Mouse (Mus musculus): Measurements from ENCODE around the gene Mbd3l1. TPM values are rescaled to one million over a fixed set of nuclear protein-coding genes. Genes with fewer than 3 reads are reported as not detected.

The Mbd3l1 gene
- total RNA-seq (2014; rRNA removed) = not detected in 2 replicates
- not detected in 2 replicates for polyA plus RNA-seq (2015; fragmentation: Nextera tagmentation; extraction: Ambion mirVana)

DNA sequence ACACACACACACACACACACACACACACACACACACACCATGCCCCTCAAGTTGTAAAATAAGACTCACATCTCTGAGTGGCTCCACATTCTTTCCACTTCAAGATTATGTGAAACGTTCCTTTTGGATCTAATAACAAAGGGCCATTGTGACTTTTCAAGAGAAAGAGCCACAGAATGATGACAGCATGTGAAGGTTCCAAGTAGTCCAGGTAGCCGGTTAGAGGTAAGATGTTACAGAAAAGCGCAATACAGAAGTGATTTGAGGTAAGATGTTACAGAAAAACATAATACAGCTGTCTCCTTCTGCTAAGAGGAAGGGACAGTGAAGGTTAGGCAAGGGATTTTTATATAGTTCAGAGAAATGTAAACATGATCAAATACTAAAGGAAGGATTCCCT lies at the start of gene Mbd3l1, which contains the start of gene Zfp558:
Mbd3l1 (plus strand) TSS at position 192 of the 400 bp plus-strand sequence.
Zfp558 (minus strand) TSS at position 101 of the 400 bp plus-strand sequence.
- H3K36me3 ChIP-seq (ENCODE audit: insufficient read depth) = no peaks in the 10 kb centered on the region
- no peak within 1 kb of the TSS for H3K4me2 ChIP-seq (ENCODE audit: low read depth)
- ATAC-seq = no peak
- no peak within 1 kb of the TSS for H3K4me3 ChIP-seq (ENCODE audit: low read depth, low read length)
- no peaks in the 10 kb centered on the region for H3K27me3 ChIP-seq (ENCODE audit: insufficient read depth, low read length)
- no peak for TF ChIP-seq CTCF (IDR thresholded peaks at IDR 0.05; ENCODE audit: low read depth)
- DNase-seq = no peak
- 75% methylated on average over 3 of the region's 3 CpGs for WGBS
- no peak within 1 kb of the TSS for H3K27ac ChIP-seq (ENCODE audit: low read depth, low read length)
- H3K9me3 ChIP-seq (ENCODE audit: low read length) = no peaks in the 10 kb centered on the region
- no peak within 1 kb of the TSS for H3K9ac ChIP-seq
- H3K4me1 ChIP-seq (ENCODE audit: insufficient read depth) = no peaks in the 10 kb centered on the region

GRCm38 (mm10) chr9:18430354-18430753 lies 47.8 kb upstream of the Mbd3l1 start, which contains the start of gene Mbd3l2:
Gene Mbd3l2, plus strand, starts transcription at chr9:18430654.
- Histone ChIP-seq H3K9me3 (ENCODE audit: low read length) (no peaks in the 10 kb centered on the region), H3K36me3 (ENCODE audit: insufficient read depth) (no peaks in the 10 kb centered on the region), H3K4me3 (ENCODE audit: low read depth, low read length) (no peak within 1 kb of the TSS), H3K4me1 (ENCODE audit: insufficient read depth) (no peaks in the 10 kb centered on the region), H3K9ac (no peak within 1 kb of the TSS), H3K4me2 (ENCODE audit: low read depth) (no peak within 1 kb of the TSS), H3K27me3 (ENCODE audit: insufficient read depth, low read length) (no peaks in the 10 kb centered on the region), H3K27ac (ENCODE audit: low read depth, low read length) (no peak within 1 kb of the TSS)
- no peak for TF ChIP-seq CTCF (IDR thresholded peaks at IDR 0.05; ENCODE audit: low read depth)
- no peak for ATAC-seq
- no peak for DNase-seq

DNA sequence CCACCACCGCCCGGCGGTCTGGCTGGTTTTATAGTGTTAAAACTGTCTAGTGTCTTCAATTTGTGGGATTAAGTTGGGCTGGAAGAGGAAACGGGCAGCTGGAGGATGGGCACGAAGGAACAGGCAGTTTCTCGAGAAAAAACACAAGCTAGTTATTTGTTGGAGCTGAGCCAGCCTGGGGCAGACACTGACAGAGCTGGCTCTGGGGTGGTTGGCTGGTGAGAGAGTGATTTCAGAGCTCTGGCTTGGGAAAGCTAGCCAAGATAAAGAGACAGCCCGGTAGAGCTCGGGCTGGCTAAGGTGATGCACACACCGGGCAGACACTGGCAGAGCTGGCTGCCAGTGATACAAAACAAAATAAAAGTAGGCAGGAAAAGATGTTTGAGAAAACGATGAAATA lies 46.5 kb upstream of the Mbd3l1 start:
- peak; percentile 36; the same call in 1 of the 2 replicates for ATAC-seq
- Histone ChIP-seq H3K27ac (ENCODE audit: low read depth, low read length) (no peak overlapping the region), H3K36me3 (ENCODE audit: insufficient read depth) (no peaks in the 10 kb centered on the region), H3K27me3 (ENCODE audit: insufficient read depth, low read length) (no peaks in the 10 kb centered on the region), H3K4me3 (ENCODE audit: low read depth, low read length) (no peak overlapping the region), H3K9ac (no peak overlapping the region), H3K4me2 (ENCODE audit: low read depth) (no peak overlapping the region), H3K4me1 (ENCODE audit: insufficient read depth) (no peaks in the 10 kb centered on the region), H3K9me3 (ENCODE audit: low read length) (no peaks in the 10 kb centered on the region)
- 58% methylated on average over 10 of the region's 10 CpGs for WGBS
- no peak for TF ChIP-seq CTCF (IDR thresholded peaks at IDR 0.05; ENCODE audit: low read depth)
- DNase-seq = peak; percentile 14

GRCm38 (mm10) chr9:18456520-18456919 lies 21.6 kb upstream of the Mbd3l1 start:
- Histone ChIP-seq H3K27me3 (ENCODE audit: insufficient read depth, low read length) (no peaks in the 10 kb centered on the region), H3K4me3 (ENCODE audit: low read depth, low read length) (no peak overlapping the region), H3K36me3 (ENCODE audit: insufficient read depth) (peaks cover 47% of the 10 kb centered on the region), H3K9ac (no peak overlapping the region), H3K4me1 (ENCODE audit: insufficient read depth) (no peaks in the 10 kb centered on the region), H3K4me2 (ENCODE audit: low read depth) (no peak overlapping the region), H3K9me3 (ENCODE audit: low read length) (no peaks in the 10 kb centered on the region; the same call in 1 of the 2 replicates), H3K27ac (ENCODE audit: low read depth, low read length) (no peak overlapping the region)
- DNase-seq (no peak), ATAC-seq (no peak)
- 70% methylated on average over 4 of the region's 4 CpGs for WGBS
- no peak for TF ChIP-seq CTCF (IDR thresholded peaks at IDR 0.05; ENCODE audit: low read depth)

- Histone ChIP-seq H3K4me1 (ENCODE audit: insufficient read depth) (no peaks in the 10 kb centered on the region), H3K4me2 (ENCODE audit: low read depth) (no peak overlapping the region), H3K9ac (no peak overlapping the region), H3K36me3 (ENCODE audit: insufficient read depth) (peaks cover 36% of the 10 kb centered on the region), H3K27ac (ENCODE audit: low read depth, low read length) (no peak overlapping the region), H3K27me3 (ENCODE audit: insufficient read depth, low read length) (no peaks in the 10 kb centered on the region), H3K9me3 (ENCODE audit: low read length) (no peaks in the 10 kb centered on the region), H3K4me3 (ENCODE audit: low read depth, low read length) (no peak overlapping the region)
- no peak for TF ChIP-seq CTCF (IDR thresholded peaks at IDR 0.05; ENCODE audit: low read depth)
- no peak for ATAC-seq
- WGBS = 6% methylated on average over 3 of the region's 3 CpGs
- no peak for DNase-seq
Observed at GRCm38 (mm10) chr9:18467350-18467749, 10.8 kb upstream of the Mbd3l1 start.

DNA sequence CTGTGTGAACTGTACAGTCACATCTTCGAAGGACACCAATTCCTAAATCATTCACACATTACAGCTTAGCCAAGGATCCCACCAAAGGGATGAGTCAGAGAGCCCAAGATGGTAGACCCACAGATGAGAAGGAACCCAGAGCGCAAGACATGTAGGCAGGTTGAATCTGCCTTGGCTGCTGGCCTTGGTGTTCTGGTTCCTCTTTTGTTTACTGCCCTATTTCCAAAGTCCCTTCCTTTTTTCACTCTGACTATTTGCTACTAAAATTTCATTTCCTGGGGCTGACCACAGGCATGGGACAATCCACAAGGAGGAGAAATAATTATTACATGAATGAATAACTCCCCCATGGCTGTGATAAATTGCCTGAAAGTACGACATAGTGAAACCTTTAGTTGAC lies 10.2 kb upstream of the Mbd3l1 start:
- WGBS = 93% methylated on average over 3 of the region's 3 CpGs
- H3K36me3 ChIP-seq (ENCODE audit: insufficient read depth) = peaks cover 29% of the 10 kb centered on the region

GRCm38 (mm10) chr9:18473324-18474128 lies 4.6 kb upstream of the Mbd3l1 start:
- 6% methylated on average over 38 of the region's 39 CpGs for WGBS
- ATAC-seq = peak; percentile 99
- H3K4me3 ChIP-seq (ENCODE audit: low read depth, low read length) = peak overlapping the region; percentile 53
- peak overlapping the region; percentile 64 for H3K9ac ChIP-seq
- no peaks in the 10 kb centered on the region for H3K27me3 ChIP-seq (ENCODE audit: insufficient read depth, low read length)
- H3K27ac ChIP-seq (ENCODE audit: low read depth, low read length) = peak overlapping the region; percentile 83
- H3K36me3 ChIP-seq (ENCODE audit: insufficient read depth) = no peaks in the 10 kb centered on the region
- H3K4me2 ChIP-seq (ENCODE audit: low read depth) = peak overlapping the region; percentile 68
- peak; percentile 41 for TF ChIP-seq CTCF (IDR thresholded peaks at IDR 0.05; ENCODE audit: low read depth)
- H3K9me3 ChIP-seq (ENCODE audit: low read length) = no peaks in the 10 kb centered on the region
- DNase-seq = peak; percentile 91
- no peaks in the 10 kb centered on the region for H3K4me1 ChIP-seq (ENCODE audit: insufficient read depth)

More for the DNA sequence above, 10.2 kb upstream of the Mbd3l1 start:
- no peak for TF ChIP-seq CTCF (IDR thresholded peaks at IDR 0.05; ENCODE audit: low read depth)
- H3K4me1 ChIP-seq (ENCODE audit: insufficient read depth) = no peaks in the 10 kb centered on the region
- no peaks in the 10 kb centered on the region for H3K9me3 ChIP-seq (ENCODE audit: low read length)
- ATAC-seq = no peak
- H3K4me2 ChIP-seq (ENCODE audit: low read depth) = no peak overlapping the region
- DNase-seq = no peak
- no peaks in the 10 kb centered on the region for H3K27me3 ChIP-seq (ENCODE audit: insufficient read depth, low read length)
- H3K9ac ChIP-seq = no peak overlapping the region
- no peak overlapping the region for H3K27ac ChIP-seq (ENCODE audit: low read depth, low read length)
- H3K4me3 ChIP-seq (ENCODE audit: low read depth, low read length) = no peak overlapping the region
